Mouse (Mus musculus) stomach, postnatal 0 days (tissue): ENCODE measurements around the gene Alx1. TPM values are rescaled to one million over a fixed set of nuclear protein-coding genes. Genes with fewer than 3 reads are reported as not detected.

Experiments used
- ATAC-seq: fragments of 200-750 bp; cut with Nextera tagmentation; 2 replicates; pipeline ENCODE4 v1.8.0; 2017; ENCODE audit not compliant: low FRiP score, low TSS enrichment
- DNase-seq: peaks from one replicate; pipeline ENCODE4 v3.0.0-alpha.2; 2016; ENCODE audit warnings: low spot score
- H3K27ac ChIP-seq: fragments of 300-500 bp; sonication (generic); replicated peaks from 2 replicates; pipeline ENCODE4 v1.5.1; 2014; ENCODE audit warnings: mild to moderate bottlenecking, control low read depth
- H3K27me3 ChIP-seq: fragments of 300-500 bp; sonication (generic); 2 replicates; pipeline ENCODE4 v1.6.1; 2014; ENCODE audit warnings: low read length; ENCODE audit not compliant: control insufficient read depth, insufficient read depth
- H3K36me3 ChIP-seq: fragments of 300-500 bp; sonication (generic); 2 replicates; pipeline ENCODE4 v1.6.1; 2014; ENCODE audit warnings: low read length, mixed read lengths; ENCODE audit not compliant: control insufficient read depth, insufficient read depth
- H3K4me1 ChIP-seq: fragments of 300-500 bp; sonication (generic); replicated peaks from 2 replicates; pipeline ENCODE4 v1.6.1; 2014; ENCODE audit warnings: antibody characterized with exemption; ENCODE audit not compliant: control insufficient read depth, insufficient read depth
- H3K4me2 ChIP-seq: fragments of 300-500 bp; sonication (generic); replicated peaks from 2 replicates; pipeline ENCODE4 v1.6.1; 2014; ENCODE audit warnings: low read depth, mild to moderate bottlenecking, control low read depth, moderate library complexity
- H3K4me3 ChIP-seq: fragments of 300-500 bp; sonication (generic); 2 replicates; pipeline ENCODE4 v1.5.1; 2014; ENCODE audit warnings: low read depth, low read length, control low read depth
- H3K9ac ChIP-seq: fragments of 300-500 bp; sonication (generic); 2 replicates; pipeline ENCODE4 v1.6.1; 2014; ENCODE audit warnings: mild to moderate bottlenecking, low read length, control low read depth, mixed read lengths
- H3K9me3 ChIP-seq: fragments of 300-500 bp; sonication (generic); 2 replicates; pipeline ENCODE4 v1.6.1; 2016; ENCODE audit warnings: low read length; ENCODE audit not compliant: control insufficient read depth
- CTCF ChIP-seq: IDR thresholded peaks from 2 replicates; pipeline ENCODE4 v1.5.1; 2016; ENCODE audit warnings: antibody characterized with exemption, low read depth, mild to moderate bottlenecking, moderate library complexity
- EP300 ChIP-seq: optimal IDR thresholded peaks from 2 replicates; pipeline ENCODE3; 2016; ENCODE audit warnings: antibody characterized with exemption
- WGBS: fragments of 180-500 bp; shearing (Covaris S2); extraction: QIAGEN DNeasy Blood & Tissue Kit; methylation state at CpG from one replicate; pipeline ENCODE4 v1.1.7; 2014; 5-methylcytosine and 5-hydroxymethylcytosine counted together
- polyA plus RNA-seq: library from polyadenylated mRNA; unstranded; fragments of >200 nt; fragmentation: Nextera tagmentation; extraction: Ambion mirVana; gene quantifications from 2 replicates; pipeline ENCODE4 v1.2.1, GENCODE M21; 2015

The Alx1 gene
- polyA plus RNA-seq, result not detected in 2 replicates

DNA sequence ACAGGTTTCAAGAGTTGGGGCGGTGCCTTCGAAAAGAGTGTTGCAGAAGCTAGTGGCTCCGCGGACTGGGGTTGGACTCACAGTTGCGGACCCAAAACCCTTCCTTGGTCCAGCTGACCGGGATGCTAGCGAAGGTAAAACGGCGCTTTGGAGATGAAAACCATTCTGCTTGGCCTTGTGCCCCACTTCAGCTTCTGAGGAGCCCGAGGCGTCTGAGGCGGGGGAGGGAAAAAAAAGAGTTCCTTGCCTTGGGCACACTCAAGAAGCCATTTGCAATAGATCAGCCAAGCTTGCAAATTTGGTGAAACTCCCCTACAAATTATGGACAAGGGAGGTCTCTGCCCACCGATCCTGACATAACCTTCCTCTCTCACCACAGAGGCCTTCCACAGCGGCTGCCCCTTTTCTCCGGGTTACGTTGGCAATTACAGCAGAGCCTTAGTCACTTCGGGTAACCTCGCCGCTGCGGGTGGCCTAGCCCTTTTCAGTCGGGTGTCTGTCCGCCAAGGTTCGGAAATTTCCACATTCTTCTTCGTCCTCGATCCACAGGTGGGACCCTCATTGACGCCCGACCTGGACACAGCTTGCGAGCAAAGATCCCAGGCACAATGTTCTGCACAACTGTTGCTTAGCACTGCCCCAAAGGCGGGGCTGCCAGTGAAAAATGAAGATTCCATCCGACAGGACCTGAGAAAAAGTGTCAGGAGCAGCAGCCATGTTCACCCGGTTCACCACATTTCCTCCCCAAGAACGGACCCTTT lies at the start of gene Alx1:
Gene Alx1 (minus strand): TSS at position 486 of the 761 bp plus-strand sequence.
- no peak within 1 kb of the TSS for H3K9ac ChIP-seq
- ATAC-seq, result no peak
- DNase-seq, result no peak
- H3K27ac ChIP-seq, result no peak within 1 kb of the TSS
- 4% methylated on average over 32 of the region's 32 CpGs for WGBS
- no peak within 1 kb of the TSS for H3K4me2 ChIP-seq
- H3K36me3 ChIP-seq, result no peaks in the 10 kb centered on the region
- H3K27me3 ChIP-seq, result peaks cover 28% of the 10 kb centered on the region; the same call in 1 of the 2 replicates
- no peak within 1 kb of the TSS for H3K4me3 ChIP-seq
- H3K4me1 ChIP-seq, result no peaks in the 10 kb centered on the region
- H3K9me3 ChIP-seq, result no peaks in the 10 kb centered on the region
- TF ChIP-seq CTCF (no peak), EP300 (no peak)

DNA sequence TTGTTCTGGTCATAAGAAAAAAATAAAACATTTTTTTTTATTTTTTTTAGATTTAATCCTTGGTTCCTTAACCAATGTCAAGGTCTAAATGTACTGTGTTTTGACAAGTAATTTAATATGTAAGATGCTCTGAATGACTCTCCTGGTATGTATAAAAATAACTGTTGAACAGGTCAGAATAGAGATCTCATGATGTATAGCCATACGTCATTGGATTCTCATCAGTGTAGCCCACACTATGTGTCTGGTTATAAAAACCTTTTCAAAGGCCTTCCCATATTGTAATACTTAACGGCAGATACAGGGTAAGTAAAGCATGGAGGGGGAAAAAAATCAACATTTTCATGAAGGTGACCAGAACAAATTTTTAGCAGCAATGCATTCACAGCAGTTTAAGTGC lies 19.6 kb upstream of the Alx1 start:
- no peaks in the 10 kb centered on the region for H3K9me3 ChIP-seq
- ATAC-seq, result no peak
- 81% methylated on average over 2 of the region's 2 CpGs for WGBS
- H3K9ac ChIP-seq, result no peak overlapping the region
- H3K27ac ChIP-seq, result no peak overlapping the region
- H3K36me3 ChIP-seq, result no peaks in the 10 kb centered on the region
- no peak overlapping the region for H3K4me2 ChIP-seq
- H3K27me3 ChIP-seq, result no peaks in the 10 kb centered on the region
- no peaks in the 10 kb centered on the region for H3K4me1 ChIP-seq
- no peak for TF ChIP-seq CTCF
- TF ChIP-seq EP300, result no peak
- DNase-seq, result no peak
- H3K4me3 ChIP-seq, result no peak overlapping the region

DNA sequence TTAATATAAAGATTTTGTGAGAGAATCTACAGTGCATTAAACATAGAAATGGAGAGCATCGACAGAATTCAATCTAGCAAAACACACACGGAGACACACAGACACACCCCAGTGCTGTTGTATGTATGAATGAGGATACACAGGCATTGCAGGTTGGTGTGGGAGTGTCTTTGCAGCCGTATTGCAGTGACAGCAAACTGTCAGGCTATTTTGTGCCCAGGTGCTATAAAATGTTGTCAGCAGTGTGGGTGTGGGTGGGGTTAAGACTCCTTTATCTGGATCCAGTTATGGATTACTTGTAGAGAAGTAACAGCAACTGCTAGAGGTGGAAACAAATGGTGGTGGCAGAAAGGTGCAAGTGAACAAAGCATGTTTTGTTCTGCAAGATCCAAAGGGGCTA lies 16.6 kb upstream of the Alx1 start:
- no peak for DNase-seq
- Histone ChIP-seq H3K4me3 (no peak overlapping the region), H3K9ac (no peak overlapping the region), H3K4me1 (no peaks in the 10 kb centered on the region), H3K9me3 (no peaks in the 10 kb centered on the region), H3K36me3 (no peaks in the 10 kb centered on the region), H3K27ac (no peak overlapping the region), H3K27me3 (no peaks in the 10 kb centered on the region), H3K4me2 (no peak overlapping the region)
- WGBS, result 52% methylated on average over 3 of the region's 3 CpGs
- no peak for ATAC-seq
- TF ChIP-seq EP300 (no peak), CTCF (no peak)

DNA sequence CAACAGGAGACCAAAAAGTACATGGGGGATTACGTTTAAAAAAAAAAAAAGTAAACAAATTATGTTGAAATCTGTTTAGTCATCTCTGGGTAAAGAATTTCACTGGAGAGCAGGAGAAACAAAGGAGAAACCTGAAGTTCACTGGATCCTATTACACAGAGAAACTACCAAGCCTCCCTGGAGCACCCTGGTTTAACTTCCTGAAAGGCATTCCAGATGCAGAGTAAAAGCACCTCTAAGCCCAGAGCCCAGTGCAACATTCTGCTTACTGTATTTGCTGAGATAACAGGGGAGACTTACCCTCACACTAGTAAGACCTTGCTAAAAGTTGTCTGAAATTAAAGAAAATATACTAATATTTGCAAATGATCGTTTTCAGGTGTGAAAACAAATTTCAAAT lies 15.0 kb upstream of the Alx1 start:
- no peak for ATAC-seq
- H3K4me1 ChIP-seq, result no peaks in the 10 kb centered on the region
- H3K4me3 ChIP-seq, result no peak overlapping the region
- no peaks in the 10 kb centered on the region for H3K9me3 ChIP-seq
- H3K27ac ChIP-seq, result no peak overlapping the region
- H3K36me3 ChIP-seq, result no peaks in the 10 kb centered on the region
- H3K4me2 ChIP-seq, result no peak overlapping the region
- H3K27me3 ChIP-seq, result no peaks in the 10 kb centered on the region
- WGBS, result 48% methylated on average over 2 of the region's 2 CpGs
- no peak overlapping the region for H3K9ac ChIP-seq
- TF ChIP-seq EP300, result no peak
- no peak for TF ChIP-seq CTCF
- DNase-seq, result no peak

DNA sequence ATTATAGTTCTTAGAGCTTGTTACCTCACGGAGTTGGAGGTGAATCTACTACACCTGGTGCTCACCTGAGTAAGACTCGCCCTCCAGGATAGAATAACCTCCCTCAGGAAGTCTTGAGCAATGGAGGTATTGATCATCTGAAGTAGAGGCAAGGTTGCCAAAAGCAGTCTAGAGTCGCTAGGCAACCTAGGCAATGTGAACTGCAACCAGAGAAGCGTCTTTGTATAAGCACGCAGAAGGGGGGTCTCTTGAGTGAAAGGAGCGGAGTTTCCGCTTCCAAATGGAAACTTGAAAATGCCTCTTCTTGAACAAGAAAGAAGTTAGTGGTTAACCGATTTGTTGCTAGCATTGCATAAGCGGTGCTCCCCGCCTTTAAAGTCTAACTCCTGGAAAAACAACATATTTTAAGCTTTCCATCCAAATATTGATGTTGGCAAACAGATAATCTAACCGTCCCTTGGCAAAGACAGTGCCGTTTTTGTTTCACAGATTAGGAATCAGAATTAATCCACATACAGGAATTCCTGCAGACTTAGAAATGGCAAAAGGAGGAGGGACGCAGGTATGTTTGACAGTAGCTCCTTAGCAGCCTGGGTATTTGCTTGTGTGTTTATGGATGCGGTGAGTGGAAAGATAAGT lies 5.1 kb upstream of the Alx1 start:
- Histone ChIP-seq H3K4me3 (no peak overlapping the region), H3K9ac (no peak overlapping the region), H3K4me2 (no peak overlapping the region), H3K36me3 (no peaks in the 10 kb centered on the region), H3K4me1 (no peaks in the 10 kb centered on the region), H3K27me3 (peaks cover 12% of the 10 kb centered on the region; the same call in 1 of the 2 replicates), H3K9me3 (no peaks in the 10 kb centered on the region), H3K27ac (no peak overlapping the region)
- DNase-seq, result no peak
- TF ChIP-seq EP300 (no peak), CTCF (no peak)
- ATAC-seq, result no peak
- 2% methylated on average over 14 of the region's 14 CpGs for WGBS

DNA sequence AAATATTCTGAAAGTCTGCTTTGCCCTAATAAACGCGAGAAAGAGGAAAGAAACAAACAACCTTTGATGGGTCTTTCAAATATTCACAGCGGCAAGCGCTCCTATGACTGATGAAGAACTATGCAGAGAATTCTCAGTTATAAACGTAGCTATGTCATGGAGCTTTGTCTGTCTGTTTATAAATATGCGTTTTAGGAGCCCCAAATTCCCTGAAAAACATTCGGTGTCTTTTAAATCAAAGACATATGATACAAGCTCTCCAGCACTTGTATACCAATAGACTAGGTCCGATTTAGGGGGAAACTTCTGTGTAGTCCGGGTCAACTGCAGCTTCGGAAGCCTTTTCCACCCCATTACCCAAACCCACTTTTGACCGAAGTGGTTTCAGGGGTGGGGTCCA lies 916 bp upstream of the Alx1 start:
- no peaks in the 10 kb centered on the region for H3K36me3 ChIP-seq
- peaks cover 28% of the 10 kb centered on the region; the same call in 1 of the 2 replicates for H3K27me3 ChIP-seq
- WGBS, result 3% methylated on average over 11 of the region's 11 CpGs
- H3K4me2 ChIP-seq, result no peak overlapping the region
- no peak overlapping the region for H3K4me3 ChIP-seq
- TF ChIP-seq CTCF (no peak), EP300 (no peak)
- ATAC-seq (no peak), DNase-seq (no peak)
- no peak overlapping the region for H3K27ac ChIP-seq
- no peaks in the 10 kb centered on the region for H3K9me3 ChIP-seq
- H3K9ac ChIP-seq, result no peak overlapping the region
- H3K4me1 ChIP-seq, result no peaks in the 10 kb centered on the region
